Mouse (Mus musculus) cortical plate, adult 2 months (tissue): ENCODE measurements around the gene Arhgdia.

ENCODE experiments used
- CTCF ChIP-seq: fragments of 200-500 bp; IDR thresholded peaks from 2 replicates; pipeline ENCODE4 v1.5.1; 2011; ENCODE audit warnings: mild to moderate bottlenecking, control low read depth, low read length; ENCODE audit not compliant: insufficient read depth; ENCODE audit errors: extremely low read depth
- POLR2A ChIP-seq: fragments of 200-500 bp; IDR thresholded peaks from 2 replicates; pipeline ENCODE4 v1.6.1; 2011; ENCODE audit warnings: mild to moderate bottlenecking, low read length, control low read depth; ENCODE audit not compliant: insufficient read depth; ENCODE audit errors: extremely low read depth

- TF ChIP-seq CTCF (no peak), POLR2A (no peak)
Observed at GRCm38 (mm10) chr11:120615606-120616203, 34.3 kb upstream of the Arhgdia start.
